Mouse (Mus musculus) liver (tissue): ENCODE results near the gene Dusp22.

Experiments used
- DNase-seq: peaks from one replicate; pipeline ENCODE4 v3.0.0-alpha.2; 2020; ENCODE audit warnings: mixed read lengths

Dusp22 gene

GRCm38 (mm10) chr13:30722601-30723000 lies 62.8 kb downstream of the Dusp22 start:
- DNase-seq = no peak

DNA sequence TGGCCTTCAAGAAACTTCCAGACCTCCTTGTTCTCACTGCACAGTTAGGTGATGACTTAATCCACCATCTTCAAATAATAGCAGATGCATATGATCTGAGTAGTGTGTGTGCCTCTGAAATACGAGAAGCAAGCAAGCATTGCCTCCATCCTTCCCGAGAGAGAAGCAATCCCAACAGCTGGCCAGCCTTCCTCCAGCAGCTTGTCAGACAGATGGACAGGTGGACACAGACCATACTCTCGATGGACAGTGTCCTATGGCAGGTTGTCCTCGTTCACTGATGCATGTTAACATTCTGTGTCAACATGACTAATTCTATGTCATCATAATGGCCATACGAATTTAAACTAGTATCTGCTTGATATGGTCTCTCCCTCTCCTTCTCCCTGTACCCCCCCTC lies 63.5 kb downstream of the Dusp22 start:
- no peak for DNase-seq

DNA sequence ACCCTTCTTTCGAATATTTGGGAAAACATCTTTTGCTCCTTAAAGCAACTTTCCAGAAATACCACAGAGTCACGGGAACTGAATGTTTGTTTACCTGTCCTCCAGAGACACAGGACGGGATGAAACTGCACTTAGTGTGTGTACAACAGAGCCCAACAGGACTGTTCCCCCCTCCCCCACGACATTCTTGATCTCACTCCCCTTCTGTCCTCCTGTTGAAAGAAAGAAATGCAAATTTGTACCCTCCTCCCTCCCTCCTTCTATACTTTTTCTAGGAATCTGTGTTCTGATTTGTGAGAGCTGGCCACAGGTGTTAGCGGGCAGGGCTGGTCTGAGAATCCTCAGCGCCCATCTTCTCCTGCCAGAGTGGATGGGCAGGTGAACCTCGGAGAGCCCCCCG lies 64.1 kb downstream of the Dusp22 start:
- no peak for DNase-seq

DNA sequence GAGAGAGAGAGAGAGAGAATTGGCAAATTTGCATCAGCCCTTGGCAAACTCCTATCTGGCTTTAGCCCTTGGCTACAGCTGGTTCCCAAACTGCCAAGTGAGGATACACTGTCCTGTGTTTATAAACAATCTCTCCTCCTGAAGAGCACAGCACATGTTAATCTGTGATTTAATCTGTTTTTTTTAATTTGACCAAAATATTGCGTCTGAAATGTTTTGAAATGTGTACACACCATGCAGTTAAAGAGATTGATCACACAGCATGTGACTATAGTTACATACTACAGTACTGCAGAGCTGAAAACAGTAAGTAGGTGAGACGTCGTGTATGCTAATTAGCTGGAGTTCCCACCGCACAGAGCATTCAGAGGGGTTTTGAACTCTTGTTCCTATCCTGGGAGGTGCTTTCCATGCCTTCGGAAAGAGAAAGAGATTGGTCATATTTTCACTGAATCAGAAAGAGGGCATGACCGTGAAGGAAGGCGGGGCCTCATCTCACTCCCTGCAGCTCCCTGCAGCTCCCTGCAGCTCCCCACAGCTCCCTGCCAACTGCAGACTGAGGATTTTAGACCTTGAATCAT lies 65.0 kb downstream of the Dusp22 start:
- no peak for DNase-seq

DNA sequence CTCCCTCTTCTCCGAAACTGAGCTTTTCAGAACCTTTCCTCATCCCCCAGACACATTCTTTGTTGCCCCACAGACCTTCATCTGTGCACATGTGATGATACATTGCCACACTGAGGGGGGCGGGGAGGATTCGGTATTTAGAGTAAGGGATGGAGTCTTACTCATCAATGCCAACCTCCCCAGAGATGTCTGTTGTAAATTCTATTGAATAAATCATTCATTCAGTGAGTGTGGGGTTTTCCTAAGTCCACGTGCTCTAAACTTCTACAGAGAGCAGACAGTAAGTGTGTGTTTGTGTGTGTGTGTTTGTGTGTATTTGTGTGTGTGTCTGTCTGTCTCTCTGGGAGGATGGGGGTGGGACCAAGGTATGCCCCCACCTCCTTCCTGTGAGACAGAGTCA lies 67.1 kb downstream of the Dusp22 start:
- DNase-seq = no peak

- no peak for DNase-seq
Observed at GRCm38 (mm10) chr13:30728155-30728554, 68.4 kb downstream of the Dusp22 start.

DNA sequence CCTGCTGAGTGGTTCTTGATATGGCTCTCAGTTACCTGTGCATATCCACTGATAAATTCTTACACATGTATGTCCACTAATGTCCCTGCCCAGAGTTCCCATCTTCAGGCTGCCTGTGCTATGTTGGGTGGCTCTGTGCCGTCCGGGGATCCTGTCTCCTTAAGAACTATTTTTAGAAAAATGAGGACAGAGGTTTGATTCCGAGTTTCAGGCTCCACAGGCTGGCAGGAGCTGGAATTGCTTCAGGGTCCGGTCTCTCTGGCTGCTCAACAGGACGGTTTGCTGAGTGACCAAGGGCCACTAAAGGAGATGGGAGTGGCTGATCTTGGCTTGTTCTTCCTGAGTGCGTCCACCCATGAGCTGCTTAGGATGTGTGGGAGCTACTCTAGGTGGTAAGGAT lies 69.4 kb downstream of the Dusp22 start:
- DNase-seq = no peak

GRCm38 (mm10) chr13:30730104-30730793 lies 70.5 kb downstream of the Dusp22 start:
- DNase-seq = no peak

- no peak for DNase-seq
Observed at GRCm38 (mm10) chr13:30732709-30733445, 73.1 kb downstream of the Dusp22 start.

DNA sequence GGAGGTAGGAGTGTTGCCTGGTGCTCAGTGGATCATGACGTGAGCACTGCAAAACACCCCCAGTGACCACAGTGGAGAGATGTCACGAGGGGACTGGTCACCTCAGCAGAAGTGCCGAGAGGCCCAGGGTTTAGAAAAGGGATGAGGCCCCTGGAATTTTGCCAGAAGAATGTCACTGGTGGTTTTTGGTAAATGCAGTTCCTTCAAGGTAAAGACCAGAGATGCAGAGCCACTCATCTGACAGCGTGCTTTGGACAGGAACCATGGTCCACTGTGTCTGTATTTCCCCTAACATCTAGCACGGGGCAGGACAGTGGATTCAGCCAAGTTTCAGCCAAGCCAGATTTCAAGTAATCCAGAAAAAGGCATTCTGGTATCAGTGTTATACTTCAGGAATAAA lies 76.9 kb downstream of the Dusp22 start:
- no peak for DNase-seq

DNA sequence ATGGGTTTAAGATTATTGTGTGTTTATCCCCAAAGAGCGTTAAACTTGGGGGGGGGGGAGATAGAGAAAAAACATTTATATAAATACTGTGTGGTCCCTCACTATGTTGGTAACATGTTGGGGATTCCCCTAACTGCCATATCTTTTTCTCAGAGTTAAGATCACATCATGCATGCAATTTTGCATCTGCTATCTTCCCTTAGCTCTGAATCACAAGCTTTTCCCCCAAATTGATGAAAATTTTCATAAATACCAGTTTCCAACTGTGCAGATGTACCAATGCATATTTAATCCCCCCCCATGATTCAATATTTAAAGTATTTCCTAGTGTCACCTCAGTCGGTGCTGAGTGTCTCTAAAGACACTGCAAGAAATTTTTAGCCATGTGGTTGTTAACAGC lies 77.5 kb downstream of the Dusp22 start:
- no peak for DNase-seq

DNA sequence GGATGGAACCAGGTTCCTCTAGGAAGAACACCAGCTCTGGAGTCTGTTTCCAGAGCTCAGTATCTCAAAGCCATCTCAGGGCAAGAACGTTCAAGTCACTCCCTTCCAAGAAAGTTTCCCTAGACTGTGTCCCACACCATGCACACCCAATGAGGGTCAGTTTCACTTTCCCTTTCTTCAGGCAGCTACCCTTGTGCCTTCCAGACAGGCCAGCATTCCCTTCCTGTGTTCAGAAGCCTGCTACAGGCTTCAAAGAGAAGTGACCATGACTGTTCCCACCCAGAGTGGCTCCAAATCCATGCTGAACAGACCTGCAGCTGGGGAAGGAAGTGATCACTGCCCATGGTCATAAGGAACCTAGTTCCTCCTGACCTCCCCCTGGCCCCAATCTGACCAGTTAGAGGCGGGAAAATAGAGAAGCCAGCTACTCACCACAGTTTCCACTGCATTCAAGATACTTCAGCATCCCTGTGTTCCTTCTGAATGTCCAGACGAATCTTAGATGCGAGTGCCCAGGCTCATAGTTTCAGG lies 78.6 kb downstream of the Dusp22 start:
- DNase-seq = no peak

- DNase-seq = no peak
Observed at GRCm38 (mm10) chr13:30741172-30741571, 81.4 kb downstream of the Dusp22 start.

- no peak for DNase-seq
Observed at GRCm38 (mm10) chr13:30742411-30742970, 82.7 kb downstream of the Dusp22 start.

DNA sequence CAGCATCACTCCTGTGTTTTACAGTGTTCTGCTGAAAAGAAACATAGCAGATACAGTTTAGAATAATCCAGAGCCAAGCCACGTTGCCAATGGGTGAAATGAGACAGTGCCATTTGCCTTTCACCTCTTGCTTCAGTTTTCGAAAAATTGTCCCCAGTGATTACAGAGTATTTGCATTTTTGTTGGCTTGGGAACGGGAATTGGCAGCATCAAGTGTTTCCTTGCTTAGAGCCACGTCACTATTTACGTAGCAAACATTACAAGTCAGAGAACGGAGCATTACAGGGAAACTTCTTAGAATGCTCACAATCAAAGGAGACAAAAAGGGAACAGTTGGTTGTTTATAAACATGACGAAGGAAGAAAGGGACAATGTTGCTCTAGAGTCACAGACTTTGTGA lies 85.3 kb downstream of the Dusp22 start:
- DNase-seq = no peak

- no peak for DNase-seq
Observed at GRCm38 (mm10) chr13:30747068-30747467, 87.3 kb downstream of the Dusp22 start.

DNA sequence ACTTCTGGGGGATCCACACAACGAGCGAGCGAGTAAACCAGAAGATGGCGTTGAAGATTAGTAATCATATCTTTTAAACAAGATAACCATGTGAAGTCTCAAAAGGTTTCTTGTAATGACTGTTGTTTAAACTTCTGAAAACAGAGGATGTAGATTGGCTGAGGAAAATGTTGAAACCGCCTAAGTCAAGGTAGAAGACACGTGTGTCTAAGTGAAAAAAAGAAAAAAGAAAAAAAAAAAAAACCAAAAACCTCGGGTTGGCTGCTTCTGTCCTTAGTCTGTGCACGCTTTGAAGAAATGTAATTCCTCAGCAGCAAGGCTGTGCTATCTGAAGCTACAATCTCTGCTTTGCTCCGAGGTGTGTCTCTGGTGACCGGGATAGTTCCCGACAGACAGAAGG lies 87.7 kb downstream of the Dusp22 start:
- DNase-seq = no peak

GRCm38 (mm10) chr13:30748321-30748720 lies 88.5 kb downstream of the Dusp22 start:
- no peak for DNase-seq

DNA sequence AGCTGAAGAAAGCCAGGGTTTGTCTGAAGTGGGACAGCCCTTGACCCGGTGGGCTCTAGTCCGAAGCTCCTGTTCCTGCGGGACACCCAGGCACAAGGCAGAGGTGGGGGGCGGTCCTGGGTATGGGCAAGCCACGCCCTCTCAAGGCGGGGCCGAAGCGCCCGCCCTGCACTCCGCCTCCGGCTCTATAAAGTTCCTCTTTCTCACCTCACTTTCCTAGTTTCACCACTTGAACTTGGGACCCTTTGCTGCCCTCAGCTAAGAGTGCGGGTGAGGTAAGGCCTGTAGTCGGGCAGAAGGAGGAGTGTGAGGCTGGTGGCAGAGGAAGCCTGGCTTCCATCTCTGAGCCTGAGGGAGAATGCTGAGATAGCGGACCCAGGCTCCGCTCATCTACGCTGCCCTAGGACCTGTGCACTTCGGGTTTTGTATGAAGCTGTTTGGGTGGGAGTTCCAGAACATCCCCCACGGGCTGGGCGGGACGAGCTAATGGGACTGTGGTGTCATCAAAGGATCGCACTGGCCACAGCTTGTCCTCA lies 89.3 kb downstream of the Dusp22 start, which contains the start of gene Irf4:
Gene Irf4, plus strand, starts transcription at position 206 of the 536 bp plus-strand sequence.
- peak; percentile 54 for DNase-seq

- DNase-seq = no peak
Observed at GRCm38 (mm10) chr13:30749557-30750141, 89.8 kb downstream of the Dusp22 start.

DNA sequence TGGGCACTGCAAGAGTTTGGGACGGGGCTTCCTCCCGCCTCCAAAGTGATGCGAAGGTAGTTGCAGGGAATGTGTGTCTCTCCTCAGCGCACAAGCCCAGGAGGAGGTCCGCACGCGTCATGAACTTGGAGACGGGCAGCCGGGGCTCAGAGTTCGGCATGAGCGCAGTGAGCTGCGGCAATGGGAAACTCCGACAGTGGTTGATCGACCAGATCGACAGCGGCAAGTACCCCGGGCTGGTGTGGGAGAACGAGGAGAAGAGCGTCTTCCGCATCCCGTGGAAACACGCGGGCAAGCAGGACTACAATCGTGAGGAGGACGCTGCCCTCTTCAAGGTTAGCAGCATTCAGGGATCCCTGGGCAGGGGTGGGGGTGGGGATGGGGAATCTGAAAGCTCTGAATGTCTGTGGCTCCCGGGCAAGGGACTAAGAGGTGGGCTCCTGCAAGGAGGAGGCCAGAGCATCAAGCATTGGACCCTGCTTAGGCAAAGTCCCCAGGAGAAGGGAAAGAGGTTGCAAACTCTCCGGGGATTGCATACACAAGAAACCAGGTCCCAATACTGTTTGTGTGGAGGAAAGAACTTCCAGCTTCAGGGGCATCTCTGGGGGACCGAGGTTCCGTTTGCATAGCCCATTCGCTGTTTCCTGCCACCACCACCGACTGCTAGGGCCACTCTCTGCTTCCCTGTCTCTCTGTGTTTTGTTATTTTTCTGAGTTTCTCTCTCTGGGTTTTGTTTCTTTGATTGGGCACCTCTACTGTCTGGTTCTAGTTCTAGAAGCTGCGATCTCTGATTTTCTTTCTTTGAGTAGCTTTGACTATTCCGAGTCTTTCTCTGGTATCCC lies 90.9 kb downstream of the Dusp22 start:
- no peak for DNase-seq

- DNase-seq = no peak
Observed at GRCm38 (mm10) chr13:30751304-30751580, 91.4 kb downstream of the Dusp22 start.
